Mouse (Mus musculus) stomach, embryonic 16.5 days (tissue): ENCODE measurements around the gene Fat4. TPM values are rescaled to one million over a fixed set of nuclear protein-coding genes. Genes with fewer than 3 reads are reported as not detected.

ENCODE experiments used
- ATAC-seq: fragments of 200-750 bp; cut with Nextera tagmentation; 2 replicates; pipeline ENCODE4 v1.8.0; 2017; ENCODE audit warnings: moderate number of reproducible peaks, moderate TSS enrichment; ENCODE audit not compliant: insufficient read depth, low FRiP score
- H3K27ac ChIP-seq: fragments of 300-500 bp; sonication (generic); 2 replicates; pipeline ENCODE4 v1.5.1; 2014; ENCODE audit warnings: low read length
- H3K27me3 ChIP-seq: fragments of 300-500 bp; sonication (generic); 2 replicates; pipeline ENCODE4 v1.6.1; 2014; ENCODE audit warnings: low read length, control low read depth, mixed read lengths; ENCODE audit not compliant: control insufficient read depth, insufficient read depth
- H3K36me3 ChIP-seq: fragments of 300-500 bp; sonication (generic); 2 replicates; pipeline ENCODE4 v1.6.1; 2014; ENCODE audit warnings: low read length; ENCODE audit not compliant: control insufficient read depth, insufficient read depth
- H3K4me1 ChIP-seq: fragments of 300-500 bp; sonication (generic); 2 replicates; pipeline ENCODE4 v1.6.1; 2014; ENCODE audit warnings: low read length, control low read depth, mixed read lengths; ENCODE audit not compliant: control insufficient read depth, insufficient read depth
- H3K4me2 ChIP-seq: fragments of 300-500 bp; sonication (generic); 2 replicates; pipeline ENCODE4 v1.6.1; 2014; ENCODE audit warnings: low read depth, low read length, mixed read lengths
- H3K4me3 ChIP-seq: fragments of 300-500 bp; sonication (generic); replicated peaks from 2 replicates; pipeline ENCODE4 v1.5.1; 2014; ENCODE audit warnings: mild to moderate bottlenecking, low read length
- H3K9ac ChIP-seq: fragments of 300-500 bp; sonication (generic); 2 replicates; pipeline ENCODE4 v1.6.1; 2014; ENCODE audit warnings: low read length
- H3K9me3 ChIP-seq: fragments of 300-500 bp; sonication (generic); replicated peaks from 2 replicates; pipeline ENCODE4 v1.6.1; 2016; ENCODE audit warnings: low read length, control low read depth; ENCODE audit not compliant: control insufficient read depth
- WGBS: fragments of 180-500 bp; shearing (Covaris S2); extraction: QIAGEN DNeasy Blood & Tissue Kit; methylation state at CpG from one replicate; pipeline ENCODE4 v1.1.7; 2014; 5-methylcytosine and 5-hydroxymethylcytosine counted together
- polyA plus RNA-seq: library from polyadenylated mRNA; unstranded; fragments of >200 nt; fragmentation: Nextera tagmentation; extraction: Ambion mirVana; gene quantifications from 2 replicates; pipeline ENCODE4 v1.2.1, GENCODE M21; 2015

The Fat4 gene
- 6.9 and 7.7 TPM in 2 replicates for polyA plus RNA-seq

GRCm38 (mm10) chr3:38886890-38887355, at the start of gene Fat4:
Fat4 (plus strand) TSS chr3:38886940.
- Histone ChIP-seq H3K36me3 (peaks cover 15% of the 10 kb centered on the region), H3K27ac (peak within 1 kb of the TSS; percentile 97), H3K9me3 (no peaks in the 10 kb centered on the region), H3K4me2 (peak within 1 kb of the TSS; percentile 94), H3K4me1 (peaks cover 13% of the 10 kb centered on the region; the same call in 1 of the 2 replicates), H3K4me3 (peak within 1 kb of the TSS; percentile 72), H3K27me3 (peaks cover 6% of the 10 kb centered on the region), H3K9ac (peak within 1 kb of the TSS; percentile 87)
- no peak for ATAC-seq
- under 1% methylated on average over 29 of the region's 29 CpGs for WGBS

- Histone ChIP-seq H3K4me2 (no peak overlapping the region), H3K9me3 (no peaks in the 10 kb centered on the region), H3K4me1 (no peaks in the 10 kb centered on the region), H3K27ac (no peak overlapping the region), H3K9ac (no peak overlapping the region), H3K36me3 (no peaks in the 10 kb centered on the region), H3K4me3 (no peak overlapping the region), H3K27me3 (no peaks in the 10 kb centered on the region)
- no peak for ATAC-seq
- 45% methylated on average over 2 of the region's 2 CpGs for WGBS
These were observed 47.3 kb upstream of the Fat4 start for GRCm38 (mm10) chr3:38839438-38839837.

GRCm38 (mm10) chr3:38843000-38843538, 43.7 kb upstream of the Fat4 start:
- Histone ChIP-seq H3K27ac (no peak overlapping the region), H3K27me3 (no peaks in the 10 kb centered on the region), H3K4me3 (no peak overlapping the region), H3K4me2 (no peak overlapping the region), H3K4me1 (peaks cover 3% of the 10 kb centered on the region; the same call in 1 of the 2 replicates), H3K36me3 (no peaks in the 10 kb centered on the region), H3K9me3 (no peaks in the 10 kb centered on the region), H3K9ac (no peak overlapping the region)
- ATAC-seq, result no peak
- 82% methylated on average over 7 of the region's 7 CpGs for WGBS

- WGBS, result 37% methylated on average over 11 of the region's 11 CpGs
- ATAC-seq, result no peak; the same call in 1 of the 2 replicates
These were observed 39.9 kb upstream of the Fat4 start for GRCm38 (mm10) chr3:38846602-38847382.

GRCm38 (mm10) chr3:38849077-38849476, 37.7 kb upstream of the Fat4 start:
- Histone ChIP-seq H3K36me3 (no peaks in the 10 kb centered on the region), H3K4me3 (no peak overlapping the region), H3K4me2 (no peak overlapping the region), H3K9ac (no peak overlapping the region), H3K9me3 (no peaks in the 10 kb centered on the region), H3K4me1 (peaks cover 3% of the 10 kb centered on the region; the same call in 1 of the 2 replicates), H3K27me3 (no peaks in the 10 kb centered on the region), H3K27ac (no peak overlapping the region)
- no peak for ATAC-seq
- WGBS, result 76% methylated on average over 3 of the region's 3 CpGs

More at GRCm38 (mm10) chr3:38846602-38847382, 39.9 kb upstream of the Fat4 start:
- Histone ChIP-seq H3K4me1 (peaks cover 3% of the 10 kb centered on the region; the same call in 1 of the 2 replicates), H3K4me2 (no peak overlapping the region), H3K27me3 (no peaks in the 10 kb centered on the region), H3K27ac (no peak overlapping the region), H3K4me3 (no peak overlapping the region), H3K9ac (no peak overlapping the region), H3K36me3 (no peaks in the 10 kb centered on the region), H3K9me3 (no peaks in the 10 kb centered on the region)

GRCm38 (mm10) chr3:38849536-38849935, 37.2 kb upstream of the Fat4 start:
- Histone ChIP-seq H3K9me3 (no peaks in the 10 kb centered on the region), H3K27ac (no peak overlapping the region), H3K36me3 (no peaks in the 10 kb centered on the region), H3K27me3 (no peaks in the 10 kb centered on the region), H3K9ac (no peak overlapping the region), H3K4me1 (peaks cover 3% of the 10 kb centered on the region; the same call in 1 of the 2 replicates), H3K4me2 (no peak overlapping the region), H3K4me3 (no peak overlapping the region)
- ATAC-seq, result no peak
- WGBS, result 21% methylated on average over 6 of the region's 6 CpGs

- Histone ChIP-seq H3K9ac (no peak overlapping the region), H3K9me3 (no peaks in the 10 kb centered on the region), H3K4me3 (no peak overlapping the region), H3K27me3 (no peaks in the 10 kb centered on the region), H3K4me1 (no peaks in the 10 kb centered on the region), H3K36me3 (no peaks in the 10 kb centered on the region), H3K4me2 (no peak overlapping the region), H3K27ac (no peak overlapping the region)
- WGBS, result 20% methylated on average over 3 of the region's 3 CpGs
- no peak for ATAC-seq
These were observed 33.1 kb upstream of the Fat4 start for GRCm38 (mm10) chr3:38853650-38854049.

GRCm38 (mm10) chr3:38860683-38861082, 26.1 kb upstream of the Fat4 start:
- Histone ChIP-seq H3K9ac (no peak overlapping the region), H3K27ac (no peak overlapping the region), H3K9me3 (no peaks in the 10 kb centered on the region), H3K4me3 (no peak overlapping the region), H3K36me3 (no peaks in the 10 kb centered on the region), H3K4me2 (no peak overlapping the region), H3K4me1 (no peaks in the 10 kb centered on the region), H3K27me3 (no peaks in the 10 kb centered on the region)
- WGBS, result 38% methylated on average over 5 of the region's 5 CpGs
- ATAC-seq, result no peak

- ATAC-seq, result no peak
- no peak overlapping the region for H3K9ac ChIP-seq
- H3K9me3 ChIP-seq, result no peaks in the 10 kb centered on the region
- no peak overlapping the region for H3K27ac ChIP-seq
- no peak overlapping the region for H3K4me3 ChIP-seq
- H3K4me2 ChIP-seq, result no peak overlapping the region
- H3K27me3 ChIP-seq, result no peaks in the 10 kb centered on the region
- H3K4me1 ChIP-seq, result no peaks in the 10 kb centered on the region
- H3K36me3 ChIP-seq, result no peaks in the 10 kb centered on the region
- 83% methylated on average over 2 of the region's 2 CpGs for WGBS
These were observed 15.4 kb upstream of the Fat4 start for GRCm38 (mm10) chr3:38871291-38871690.
